Mouse (Mus musculus) natural killer cell, adult 2 months (primary cell): ENCODE measurements at regions not wholly inside any gene's neighbourhood (a gene's known extent, or its start where the extent isn't known, plus 50 kb on each side); places are given as distances from the start of the nearest gene placed in this dataset.

Experiments
- DNase-seq, 2 experiments: peaks; one replicate each; pipeline ENCODE4 v3.0.0; 2022; ENCODE audit warnings: low spot score in 2 of 2

DNA sequence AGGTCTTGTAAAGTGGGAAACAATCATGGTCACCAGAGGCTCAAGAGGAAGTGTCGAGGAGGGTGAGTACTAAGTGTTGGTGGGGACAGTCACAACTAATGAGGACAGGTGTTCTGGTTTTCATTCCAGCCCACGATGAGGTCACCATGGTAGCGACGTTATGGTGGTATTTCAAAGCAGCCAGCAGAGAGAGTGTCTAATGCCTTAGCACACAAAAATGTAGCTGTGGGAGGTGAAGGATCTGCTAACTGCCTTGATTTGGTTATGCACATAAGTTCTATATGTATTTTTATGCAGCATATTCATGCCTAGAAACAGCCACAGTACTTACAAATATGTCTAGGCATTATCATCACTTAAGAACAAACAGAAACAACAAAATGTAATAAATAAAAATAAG, 151.0 kb upstream of the Cdh5 start:
- no peak for DNase-seq

DNA sequence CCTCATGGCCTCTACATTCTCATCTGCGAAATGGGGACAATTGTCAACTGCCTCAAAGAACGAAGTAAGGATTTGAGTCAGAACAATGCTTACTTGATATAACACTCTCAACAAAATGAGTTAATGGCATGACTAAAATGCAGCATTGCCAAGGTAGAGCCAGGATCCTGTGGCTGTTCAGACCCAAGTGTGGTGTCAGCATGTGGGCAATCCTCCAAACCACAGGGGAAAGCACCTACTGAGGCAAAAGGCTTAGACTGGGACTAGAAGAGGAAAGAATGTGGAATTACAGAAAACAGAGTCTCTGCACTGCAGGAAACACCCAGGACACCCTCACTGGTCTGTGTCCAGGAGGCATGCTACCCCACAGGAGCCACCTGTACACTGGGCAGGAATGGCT, 147.8 kb upstream of the Cdh5 start:
- DNase-seq: no peak

GRCm38 (mm10) chr8:103955568-103956260, 145.7 kb upstream of the Cdh5 start:
- no peak for DNase-seq

GRCm38 (mm10) chr8:103964293-103964918, 137.0 kb upstream of the Cdh5 start:
- no peak for DNase-seq

- no peak for DNase-seq
Measured at GRCm38 (mm10) chr8:103969929-103970328, 131.5 kb upstream of the Cdh5 start.

GRCm38 (mm10) chr8:103970511-103970910, 130.9 kb upstream of the Cdh5 start:
- no peak for DNase-seq

DNA sequence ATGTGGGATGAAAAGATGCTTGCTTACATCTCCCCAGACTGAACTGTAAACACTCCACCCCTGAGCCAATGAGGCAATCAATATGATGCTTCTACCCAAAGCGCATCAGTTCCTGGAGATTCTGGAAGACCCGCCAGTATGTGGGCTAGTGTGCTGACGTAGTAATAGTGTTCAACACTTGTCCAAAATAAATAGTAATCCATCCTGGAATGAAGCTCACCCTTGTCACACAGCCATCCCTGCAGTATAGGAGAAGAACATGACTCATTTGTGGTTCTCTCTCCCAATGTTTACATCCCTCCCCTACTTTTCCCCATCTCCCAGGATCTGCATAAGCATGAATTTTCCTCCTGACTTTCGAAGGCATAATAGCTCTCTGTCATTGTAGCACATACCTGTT, 130.5 kb upstream of the Cdh5 start:
- DNase-seq: no peak

DNA sequence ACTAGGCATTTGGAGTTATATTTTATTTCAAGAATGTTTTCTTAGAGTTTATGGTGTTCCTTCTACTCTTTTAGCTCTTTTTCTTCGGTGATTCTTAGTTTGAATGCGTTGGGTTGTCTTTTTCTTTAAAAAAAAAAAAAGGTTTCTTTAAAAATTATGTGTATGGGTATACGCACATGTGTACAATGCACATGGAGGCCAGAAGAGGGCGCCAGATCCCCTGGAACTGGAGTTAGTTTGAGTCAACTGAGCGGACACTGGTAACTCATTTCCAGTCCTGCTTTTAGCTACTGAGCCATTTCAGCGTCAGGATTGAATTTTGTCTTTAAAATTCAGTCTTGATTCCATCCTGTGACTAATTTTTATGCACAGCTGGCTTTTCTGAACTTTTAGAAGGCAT, 124.9 kb upstream of the Cdh5 start:
- no peak for DNase-seq

GRCm38 (mm10) chr8:103978948-103979347, 122.5 kb upstream of the Cdh5 start:
- DNase-seq: peak in 1 of 2 experiments; percentile 3

DNA sequence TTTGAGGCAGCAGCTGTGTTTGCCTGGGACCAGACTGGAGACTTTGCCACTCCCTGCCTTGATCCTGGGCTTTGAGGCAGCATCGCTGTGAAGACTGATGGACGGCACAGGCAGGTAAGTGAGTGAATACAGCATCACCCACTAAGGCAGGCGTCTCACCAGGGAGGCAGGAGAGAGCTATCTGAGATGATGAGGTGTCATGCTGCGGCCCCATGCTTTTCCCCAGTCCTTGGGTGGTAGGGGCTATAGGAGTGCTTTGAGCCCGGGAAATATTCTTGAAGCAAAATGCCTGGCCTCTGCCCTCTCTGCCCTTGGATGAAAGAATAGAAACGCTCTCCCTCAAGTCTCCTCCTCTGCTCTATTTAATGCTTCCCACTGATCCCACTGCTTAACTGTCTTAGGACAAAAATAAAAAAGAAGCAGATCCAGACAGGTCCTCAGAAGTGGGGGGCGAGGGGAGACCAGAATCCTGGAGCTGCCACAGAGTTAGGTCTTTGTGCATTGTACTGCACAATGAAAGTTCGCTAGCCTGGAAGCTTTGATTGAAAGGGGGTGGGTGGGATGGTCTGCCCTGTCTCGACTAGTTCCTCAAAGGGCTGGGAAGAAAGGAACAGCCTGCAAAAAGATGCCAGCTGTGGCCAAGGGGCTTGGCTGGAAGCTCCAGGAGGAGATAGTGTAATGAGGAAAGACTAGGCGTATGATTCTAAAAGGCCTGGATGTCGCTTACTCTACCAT, 117.4 kb upstream of the Cdh5 start:
- no peak for DNase-seq

DNA sequence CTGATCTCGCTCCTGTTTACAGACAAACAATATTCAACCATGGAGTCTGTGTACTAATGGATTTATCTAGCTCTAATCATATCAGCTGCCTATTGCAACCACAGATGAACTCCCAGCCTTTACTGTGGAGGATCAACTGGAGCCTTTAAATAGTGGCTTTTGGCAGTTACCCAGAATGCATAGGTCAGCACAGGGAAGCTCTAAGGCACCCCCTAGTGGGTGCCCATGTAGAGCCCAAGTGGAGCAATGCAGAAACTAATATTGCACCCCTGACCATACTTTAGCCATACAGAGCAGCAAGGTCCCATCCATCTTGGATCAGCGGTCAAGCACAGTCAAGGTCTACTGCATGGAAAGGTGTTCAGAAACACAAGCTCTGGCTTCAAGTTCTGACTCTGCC, 115.8 kb upstream of the Cdh5 start:
- no peak for DNase-seq

DNA sequence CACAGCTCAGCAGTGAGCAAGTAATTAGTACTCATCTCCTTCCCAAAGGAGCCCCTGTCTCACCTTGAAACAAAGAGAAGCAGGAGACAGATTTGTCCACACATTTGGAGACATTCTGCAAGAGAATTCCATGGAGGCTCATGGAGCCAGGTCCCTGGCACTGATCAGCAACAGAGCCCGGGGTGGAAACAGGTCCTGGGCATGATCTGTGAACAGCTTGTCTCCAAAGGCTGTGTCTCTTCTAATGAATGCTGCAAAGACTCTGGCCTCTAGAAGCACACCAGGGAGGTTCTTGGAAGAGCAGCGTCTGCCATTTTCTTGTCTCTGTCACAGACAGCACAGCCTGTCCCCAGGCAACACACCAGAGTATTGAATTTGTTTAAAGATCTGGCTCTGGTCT, 107.5 kb upstream of the Cdh5 start:
- no peak for DNase-seq

DNA sequence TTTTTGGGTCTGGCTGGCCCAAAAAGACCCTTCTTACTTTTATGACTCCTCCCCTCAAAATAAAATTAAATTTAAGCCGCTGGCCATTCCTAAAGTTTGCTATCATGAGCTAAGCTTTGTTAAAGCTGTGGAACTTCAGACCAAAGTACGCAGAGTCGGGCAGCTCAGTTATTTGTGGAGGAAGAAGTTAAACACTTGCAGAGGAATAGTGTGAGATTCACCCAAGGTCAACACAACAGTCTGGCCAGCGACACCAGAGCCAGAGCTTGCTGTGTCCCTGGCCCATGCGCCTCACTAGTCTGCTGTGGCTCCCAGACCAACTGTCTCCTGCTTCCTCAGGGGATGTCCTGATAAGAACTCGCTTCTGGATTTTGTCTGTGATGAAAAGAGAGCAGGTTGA, 103.3 kb upstream of the Cdh5 start:
- DNase-seq: no peak

GRCm38 (mm10) chr8:104007209-104007608, 94.2 kb upstream of the Cdh5 start:
- DNase-seq: no peak

GRCm38 (mm10) chr8:104008756-104009155, 92.7 kb upstream of the Cdh5 start:
- DNase-seq: no peak

DNA sequence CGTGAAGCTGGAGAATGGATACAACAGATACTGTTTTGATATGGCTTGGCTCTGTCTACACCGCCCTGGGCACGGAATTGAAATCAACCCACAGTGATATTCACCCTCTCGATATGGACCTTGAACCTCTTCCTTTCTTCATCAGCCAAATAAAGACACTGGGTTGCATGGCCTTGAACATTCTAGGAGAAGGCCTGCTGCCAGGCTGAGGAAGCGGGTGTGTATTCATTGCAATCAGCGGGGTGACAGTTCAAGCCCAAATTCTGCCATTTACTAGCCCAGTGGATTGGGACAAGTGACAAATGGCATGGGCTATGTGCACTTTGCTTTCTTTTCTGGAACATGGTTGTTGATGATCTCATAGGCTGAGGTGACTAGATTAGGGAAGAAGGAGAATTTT, 92.1 kb upstream of the Cdh5 start:
- no peak for DNase-seq

DNA sequence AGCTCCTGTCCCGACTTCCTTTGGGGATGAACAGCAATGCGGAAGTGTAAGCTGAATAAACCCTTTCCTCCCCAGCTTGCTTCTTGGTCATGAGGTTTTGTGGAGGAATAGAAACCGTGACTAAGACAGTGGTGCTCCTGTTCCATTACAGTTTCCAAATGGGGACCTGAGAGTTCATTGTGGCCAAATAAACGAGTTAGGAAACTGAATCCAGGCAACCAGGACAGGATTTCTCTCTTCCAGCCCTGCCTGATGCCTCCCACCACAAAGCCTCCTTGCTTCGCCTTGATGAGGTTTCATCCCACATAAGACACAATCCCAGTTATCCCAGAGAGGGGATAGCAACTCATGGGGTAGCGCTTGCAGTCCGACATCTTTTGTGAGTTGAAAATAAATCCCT, 79.2 kb upstream of the Cdh5 start:
- no peak for DNase-seq

DNA sequence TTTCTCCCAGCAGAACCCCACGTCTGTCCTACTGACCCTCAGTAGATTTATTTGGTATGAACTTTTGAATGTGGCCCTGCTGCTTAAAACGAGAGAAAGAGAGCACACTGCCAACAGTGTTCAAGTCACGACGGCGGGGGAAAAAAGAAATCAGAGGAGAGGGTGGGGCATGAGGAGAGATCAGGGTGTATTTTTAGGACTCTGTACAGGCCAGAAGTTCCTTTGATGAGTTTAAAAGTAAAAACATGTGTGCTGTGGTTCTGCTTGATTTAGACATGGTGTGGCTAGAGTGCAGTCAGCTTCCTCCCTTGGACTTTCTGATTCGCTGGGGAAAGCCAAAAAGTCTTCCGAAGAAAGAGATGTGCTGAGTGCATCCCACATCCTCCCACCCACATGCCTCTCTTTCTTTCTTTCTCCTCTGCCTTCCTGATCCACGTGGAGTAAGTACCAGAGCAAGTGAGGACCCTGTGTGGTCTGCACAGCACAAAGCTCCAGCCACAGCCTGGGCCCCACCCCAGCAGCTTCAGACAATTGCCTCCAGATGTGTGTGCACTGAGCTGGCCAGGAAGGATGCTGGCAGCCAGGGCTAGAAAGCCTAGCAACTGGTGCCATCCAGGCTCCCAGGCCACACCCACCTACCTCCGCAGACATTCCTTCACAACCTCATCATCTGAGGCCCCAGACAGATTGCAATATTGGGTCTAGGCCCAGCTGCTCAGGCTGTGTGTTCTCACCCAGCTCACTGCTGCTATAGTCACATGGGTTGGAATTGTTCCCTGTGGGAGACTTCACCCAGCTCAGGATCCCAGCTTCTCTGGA, 78.5 kb upstream of the Cdh5 start:
- DNase-seq: no peak

- DNase-seq: no peak
Measured at GRCm38 (mm10) chr8:104027161-104027821, 74.1 kb upstream of the Cdh5 start.

DNA sequence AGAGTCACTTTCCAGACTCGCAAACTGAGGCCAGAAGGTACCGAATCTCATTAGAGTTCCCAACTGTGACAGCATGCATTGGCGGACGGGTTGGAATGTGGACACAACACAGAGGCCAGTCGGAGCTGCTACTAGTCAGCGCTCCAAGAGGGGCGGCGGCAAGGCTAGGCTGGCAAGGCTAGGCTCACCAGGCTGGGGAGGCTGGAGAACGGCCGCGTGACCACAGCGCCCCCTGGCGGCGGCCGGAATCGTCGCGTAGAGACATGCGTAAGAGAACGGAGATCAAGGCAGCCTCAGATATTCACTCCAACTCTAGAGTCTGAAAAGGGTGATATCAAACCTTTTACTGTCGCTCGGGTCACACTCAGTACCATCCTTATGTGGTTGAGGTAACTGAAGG, 72.8 kb upstream of the Cdh5 start:
- DNase-seq: peak in 1 of 2 experiments; percentile 20

- no peak for DNase-seq
Measured at GRCm38 (mm10) chr8:104032179-104032578, 69.2 kb upstream of the Cdh5 start.

DNA sequence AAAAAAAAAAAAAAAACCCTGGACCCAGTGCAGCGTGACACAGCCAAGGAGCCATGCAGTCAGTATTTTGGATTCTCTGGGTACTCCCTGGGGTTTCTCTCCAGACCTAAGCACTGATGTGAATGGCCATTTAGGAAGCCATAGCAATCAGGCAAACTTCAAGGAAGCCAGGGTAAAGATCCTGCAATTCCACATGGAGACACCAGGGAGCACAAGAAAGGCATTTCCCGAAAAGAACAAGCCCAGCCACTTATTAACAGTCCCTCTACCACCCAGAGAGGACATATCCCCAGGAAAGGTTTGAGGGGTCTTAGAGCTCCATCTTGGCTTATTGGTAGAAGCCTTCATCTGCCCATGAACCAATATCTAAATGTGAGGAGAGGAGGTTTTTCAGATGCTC, 68.3 kb upstream of the Cdh5 start:
- DNase-seq: no peak
